Comparison of ENCODE assay signal across 39 mouse cellular contexts in genomic region chr1:83156876-83157275, GRCm38 (mm10). TPM values are rescaled to one million over a fixed set of nuclear protein-coding genes. Genes with fewer than 3 reads are reported as not detected.
DNase-seq lines count a peak whose midpoint lies in the region; TF ChIP-seq lines count a peak whose summit lies in the region.
"Had no signal": no experiment of that assay in that cellular context is flagged by ENCODE, and none has a peak within 500 bp of the region (broad histone marks: within the 10 kb centered on the region; RNA-seq: fewer than 3 reads in every experiment).

No protein-coding gene starts in this region.

- DNase-seq in kidney, adult 2 months: peak; percentile 80
- DNase-seq in kidney, postnatal 4 days: no peak
- DNase-seq in liver, adult 2 months (ENCODE audit: extremely low read depth, low read depth, low spot score): peak; percentile 14
- DNase-seq in liver: no peak
- peak; percentile 4 for DNase-seq in 3134 (ENCODE audit: extremely low read depth, insufficient read length, low spot score)
- DNase-seq in Muller cell, postnatal 12 days (ENCODE audit: inconsistent ontology term): peak; percentile 46
- no peak for DNase-seq in thymus, postnatal 0 days (ENCODE audit: low spot score)
- DNase-seq in right cerebral cortex, postnatal 4 days: no peak
- DNase-seq: adrenal gland, postnatal 14 days; cerebellum, adult 11 months; cerebellum, adult 9-10 months; cerebellum, postnatal 36 days; gastrocnemius, postnatal 25 days; heart, adult 11 months; liver, embryonic 13.5 days; lung, adult 2 months; lung, postnatal 10 days; thymus, postnatal 25 days had no signal

- H3K9ac ChIP-seq in liver, adult 2 months (ENCODE audit: low read depth, low read length): no peak overlapping the region
- H3K9ac ChIP-seq: heart, embryonic 15.5 days; limb, embryonic 12.5 days; liver, embryonic 13.5 days; midbrain, embryonic 13.5 days; neural tube, embryonic 13.5 days had no signal

- H3K4me1 ChIP-seq in kidney, adult 2 months (ENCODE audit: control insufficient read depth, insufficient read depth, low read length): peaks cover 2% of the 10 kb centered on the region; the same call in 1 of the 2 replicates
- H3K4me1 ChIP-seq in liver, adult 2 months (ENCODE audit: control insufficient read depth, insufficient read depth, low read length): no peaks in the 10 kb centered on the region
- H3K4me1 ChIP-seq: heart, embryonic 10.5 days; heart, embryonic 15.5 days; limb, embryonic 12.5 days; liver, embryonic 13.5 days; midbrain, embryonic 13.5 days had no signal

- WGBS in kidney, adult 2 months: 20% methylated on average over 1 of the region's 1 CpGs
- WGBS in liver, adult 2 months: 36% methylated on average over 1 of the region's 1 CpGs

- TF ChIP-seq CTCF in kidney, adult 2 months (conservative IDR thresholded peaks at IDR 0.05; ENCODE audit: insufficient read depth, insufficient read length, low read depth, low read length): no peak
- no peak for TF ChIP-seq CTCF in liver, adult 2 months (IDR thresholded peaks at IDR 0.05; ENCODE audit: low read depth, low read length)

- H3K27ac ChIP-seq in kidney, adult 2 months (ENCODE audit: insufficient read depth, low read depth, low read length): no peak overlapping the region
- H3K27ac ChIP-seq in liver, adult 2 months (replicated peaks; ENCODE audit: insufficient read depth, low read depth, low read length): no peak overlapping the region
- H3K27ac ChIP-seq: heart, embryonic 10.5 days; heart, embryonic 15.5 days; limb, embryonic 12.5 days; liver, embryonic 13.5 days; macrophage; midbrain, embryonic 13.5 days; neural tube, embryonic 13.5 days had no signal

- no peaks in the 10 kb centered on the region for H3K79me2 ChIP-seq in liver, adult 2 months (ENCODE audit: control insufficient read depth, insufficient read depth, low read length)

- H3K4me3 ChIP-seq in kidney, adult 2 months (ENCODE audit: insufficient read depth, low read depth, low read length): no peak overlapping the region
- no peak overlapping the region for H3K4me3 ChIP-seq in liver, adult 2 months (ENCODE audit: insufficient read depth, low read depth, low read length)
- H3K4me3 ChIP-seq: heart, embryonic 10.5 days; heart, embryonic 15.5 days; limb, embryonic 12.5 days; liver, embryonic 13.5 days; midbrain, embryonic 13.5 days; neural tube, embryonic 13.5 days had no signal

- TF ChIP-seq POLR2A in kidney, adult 2 months (IDR thresholded peaks at IDR 0.05; ENCODE audit: low read depth, low read length): no peak
- TF ChIP-seq POLR2A in liver, adult 2 months (IDR thresholded peaks at IDR 0.05; ENCODE audit: extremely low read depth, insufficient read depth, low read length): no peak

- no peaks in the 10 kb centered on the region for H3K36me3 ChIP-seq in kidney, adult 2 months (ENCODE audit: control insufficient read depth, insufficient read depth, low read length)
- H3K36me3 ChIP-seq in liver, adult 2 months (ENCODE audit: control insufficient read depth, insufficient read depth, low read length): no peaks in the 10 kb centered on the region
- H3K36me3 ChIP-seq: G1E; heart, embryonic 10.5 days; heart, embryonic 15.5 days; limb, embryonic 12.5 days; liver, embryonic 13.5 days; midbrain, embryonic 13.5 days; neural tube, embryonic 13.5 days had no signal

- no peaks in the 10 kb centered on the region for H3K27me3 ChIP-seq in kidney, adult 2 months (replicated peaks; ENCODE audit: control insufficient read depth, insufficient read depth, low read length)
- H3K27me3 ChIP-seq in liver, adult 2 months (ENCODE audit: control insufficient read depth, insufficient read depth, low read length): no peaks in the 10 kb centered on the region
- H3K27me3 ChIP-seq: heart, embryonic 15.5 days; limb, embryonic 12.5 days; liver, embryonic 13.5 days; midbrain, embryonic 13.5 days; neural tube, embryonic 13.5 days; Patski had no signal

RNA-seq across cellular contexts. Expression of gene Daw1, which starts 2.7 kb away (rescaled TPM):
- polyA plus RNA-seq in kidney, adult 2 months (2012; rRNA removed): 0.39 and 0.44 TPM in 2 replicates
- total RNA-seq in liver, adult 2 months (2014; rRNA removed): not detected in 2 replicates
- polyA plus RNA-seq in liver, adult 2 months (2012; rRNA removed): not detected in 2 replicates
- polyA plus RNA-seq in thymus, postnatal 0 days (2015; fragmentation: Nextera tagmentation; extraction: Ambion mirVana): 0.08 TPM in 1 of 2 replicates, not detected in the other
- total RNA-seq: adrenal gland, postnatal 14 days; G1E; gastrocnemius, adult 18-20 months; gastrocnemius, postnatal 25 days; heart, postnatal 25 days; megakaryocyte-erythroid progenitor cell, adult 5-6 weeks had no signal
- polyA plus RNA-seq: C2C12; embryonic facial prominence, embryonic 11.5 days; G1E; heart, embryonic 10.5 days; limb, embryonic 12.5 days; liver, embryonic 13.5 days; macrophage; small intestine, adult 2 months; stomach, embryonic 14.5 days had no signal

RNA-seq across cellular contexts. Expression of gene Ccl20, which starts 40.3 kb away (rescaled TPM):
- 0.12 and 0.27 TPM in 2 replicates for polyA plus RNA-seq in kidney, adult 2 months (2012; rRNA removed)
- not detected in 2 replicates for total RNA-seq in liver, adult 2 months (2014; rRNA removed)
- not detected in 2 replicates for polyA plus RNA-seq in liver, adult 2 months (2012; rRNA removed)
- 5.7 and 7.6 TPM in 2 replicates for polyA plus RNA-seq in thymus, postnatal 0 days (2015; fragmentation: Nextera tagmentation; extraction: Ambion mirVana)
- total RNA-seq: adrenal gland, postnatal 14 days; gastrocnemius, adult 18-20 months; gastrocnemius, postnatal 25 days; heart, postnatal 25 days; layer of hippocampus, adult 8-10 months; layer of hippocampus, postnatal 25 days; left cerebral cortex, postnatal 10 days; megakaryocyte-erythroid progenitor cell, adult 5-6 weeks had no signal
- polyA plus RNA-seq: C2C12; embryonic facial prominence, embryonic 11.5 days; forebrain, embryonic 14.5 days; G1E; heart, embryonic 15.5 days; hindbrain, embryonic 11.5 days; hindbrain, embryonic 16.5 days; limb, embryonic 12.5 days; macrophage; midbrain, embryonic 13.5 days; neural tube, embryonic 13.5 days had no signal

Comparison
In these comparisons a context has a peak if more than half of its experiments do, and no peak if none do; other contexts are left out.
1. DNase-seq: peak in kidney, adult 2 months (single experiment), liver, adult 2 months (single experiment), 3134 (single experiment) and Muller cell, postnatal 12 days (single experiment); none in kidney, postnatal 4 days (0 of 2), liver (single experiment), thymus, postnatal 0 days (single experiment) and right cerebral cortex, postnatal 4 days (single experiment).